In genomic region chr6:93397074-93397473, GRCm38 (mm10) we compare ENCODE assay signal across 23 mouse cellular contexts.
A peak's percentile ranks its signal among the peaks of the same experiment; 100 is the strongest.
DNase-seq lines count a peak whose midpoint lies in the region; ATAC-seq lines count a peak whose summit lies in the region.
"Had no signal": no experiment of that assay in that cellular context is flagged by ENCODE, and none has a peak within 500 bp of the region (broad histone marks: within the 10 kb centered on the region; RNA-seq: fewer than 3 reads in every experiment).

No protein-coding gene starts in this region.

- H3K36me3 ChIP-seq in kidney, embryonic 14.5 days (ENCODE audit: control insufficient read depth, insufficient read depth, low read length): no peaks in the 10 kb centered on the region
- no peaks in the 10 kb centered on the region for H3K36me3 ChIP-seq in kidney, embryonic 16.5 days (ENCODE audit: insufficient read depth, low read length)
- H3K36me3 ChIP-seq in neural tube, embryonic 13.5 days: no peaks in the 10 kb centered on the region
- no peaks in the 10 kb centered on the region for H3K36me3 ChIP-seq in neural tube, embryonic 15.5 days
- H3K36me3 ChIP-seq: embryonic facial prominence, embryonic 13.5 days; embryonic facial prominence, embryonic 15.5 days; forebrain, embryonic 10.5 days; forebrain, embryonic 12.5 days had no signal

- H3K9me3 ChIP-seq in kidney, embryonic 14.5 days (ENCODE audit: control insufficient read depth, low read length): no peaks in the 10 kb centered on the region
- no peaks in the 10 kb centered on the region for H3K9me3 ChIP-seq in kidney, embryonic 16.5 days (ENCODE audit: low read length)
- no peaks in the 10 kb centered on the region for H3K9me3 ChIP-seq in neural tube, embryonic 13.5 days
- H3K9me3 ChIP-seq in neural tube, embryonic 15.5 days (replicated peaks): no peaks in the 10 kb centered on the region
- H3K9me3 ChIP-seq: embryonic facial prominence, embryonic 13.5 days; embryonic facial prominence, embryonic 15.5 days; forebrain, embryonic 10.5 days; forebrain, embryonic 12.5 days had no signal

- peaks cover 11% of the 10 kb centered on the region for H3K4me1 ChIP-seq in kidney, embryonic 14.5 days (ENCODE audit: control insufficient read depth, insufficient read depth, low read length)
- peaks cover 12% of the 10 kb centered on the region for H3K4me1 ChIP-seq in kidney, embryonic 16.5 days (ENCODE audit: insufficient read depth, low read length)
- H3K4me1 ChIP-seq in neural tube, embryonic 13.5 days (replicated peaks): peaks cover 26% of the 10 kb centered on the region
- peaks cover 14% of the 10 kb centered on the region for H3K4me1 ChIP-seq in neural tube, embryonic 15.5 days
- H3K4me1 ChIP-seq: embryonic facial prominence, embryonic 15.5 days; forebrain, embryonic 12.5 days had no signal

- WGBS in kidney, embryonic 14.5 days: 22% methylated on average over 5 of the region's 5 CpGs
- 18% methylated on average over 5 of the region's 5 CpGs for WGBS in kidney, embryonic 16.5 days
- WGBS in neural tube, embryonic 13.5 days: 16% methylated on average over 5 of the region's 5 CpGs
- 28% methylated on average over 5 of the region's 5 CpGs for WGBS in neural tube, embryonic 15.5 days

- H3K4me2 ChIP-seq in kidney, embryonic 14.5 days (replicated peaks; ENCODE audit: low read depth, low read length): no peak overlapping the region
- H3K4me2 ChIP-seq in kidney, embryonic 16.5 days (replicated peaks; ENCODE audit: low read depth, low read length): no peak overlapping the region
- H3K4me2 ChIP-seq in neural tube, embryonic 13.5 days: no peak overlapping the region
- no peak overlapping the region for H3K4me2 ChIP-seq in neural tube, embryonic 15.5 days
- H3K4me2 ChIP-seq: embryonic facial prominence, embryonic 13.5 days; embryonic facial prominence, embryonic 15.5 days; forebrain, embryonic 12.5 days had no signal

- H3K27ac ChIP-seq in kidney, embryonic 14.5 days (ENCODE audit: low read depth, low read length): no peak overlapping the region
- H3K27ac ChIP-seq in kidney, embryonic 16.5 days (ENCODE audit: low read length): no peak overlapping the region
- 0 out of 2 replicates have a peak overlapping the region, but pooled peaks have one; percentile 33 for H3K27ac ChIP-seq in neural tube, embryonic 13.5 days (replicated peaks)
- H3K27ac ChIP-seq in neural tube, embryonic 15.5 days (replicated peaks): 0 out of 2 replicates have a peak overlapping the region, but pooled peaks have one; percentile 37
- H3K27ac ChIP-seq: embryonic facial prominence, embryonic 13.5 days; embryonic facial prominence, embryonic 15.5 days; forebrain, embryonic 10.5 days; forebrain, embryonic 12.5 days had no signal

- H3K9ac ChIP-seq in kidney, embryonic 14.5 days (ENCODE audit: low read depth, low read length): no peak overlapping the region
- H3K9ac ChIP-seq in kidney, embryonic 16.5 days (replicated peaks; ENCODE audit: low read length): no peak overlapping the region
- no peak overlapping the region for H3K9ac ChIP-seq in neural tube, embryonic 13.5 days
- H3K9ac ChIP-seq in neural tube, embryonic 15.5 days (replicated peaks): no peak overlapping the region
- H3K9ac ChIP-seq: embryonic facial prominence, embryonic 13.5 days; embryonic facial prominence, embryonic 15.5 days; forebrain, embryonic 12.5 days had no signal

- no peaks in the 10 kb centered on the region for H3K27me3 ChIP-seq in kidney, embryonic 14.5 days (ENCODE audit: control insufficient read depth, insufficient read depth, low read length)
- H3K27me3 ChIP-seq in kidney, embryonic 16.5 days (ENCODE audit: insufficient read depth, low read length): no peaks in the 10 kb centered on the region
- H3K27me3 ChIP-seq in neural tube, embryonic 13.5 days: no peaks in the 10 kb centered on the region
- H3K27me3 ChIP-seq in neural tube, embryonic 15.5 days (replicated peaks): no peaks in the 10 kb centered on the region
- H3K27me3 ChIP-seq: embryonic facial prominence, embryonic 13.5 days; embryonic facial prominence, embryonic 15.5 days; forebrain, embryonic 12.5 days had no signal

- DNase-seq in kidney, adult 9 months: no peak
- no peak for DNase-seq in kidney, postnatal 14 days
- DNase-seq in neural tube, embryonic 10.5 days (ENCODE audit: extremely low spot score, low spot score): no peak
- no peak for DNase-seq in retina, embryonic 14.5 days (ENCODE audit: low spot score)
- DNase-seq: adrenal gland, adult 2 months; adrenal gland, postnatal 10 days; adrenal gland, postnatal 25 days; cerebellum, adult 11 months; cerebellum, adult 18-20 months; cerebellum, adult 8-10 months; cerebellum, adult 9-11 months; cerebellum, postnatal 36 days had no signal

- peak; percentile 68 for ATAC-seq in kidney, embryonic 14.5 days (ENCODE audit: low FRiP score, low TSS enrichment)
- ATAC-seq in kidney, embryonic 16.5 days (ENCODE audit: low FRiP score, low TSS enrichment): 0 out of 2 replicates have a peak, but pooled peaks have one; percentile 35
- ATAC-seq in neural tube, embryonic 13.5 days (ENCODE audit: low read depth): no peak
- no peak for ATAC-seq in neural tube, embryonic 15.5 days (ENCODE audit: low FRiP score)
- ATAC-seq: forebrain, embryonic 14.5 days; forebrain, embryonic 16.5 days had no signal

- no peak overlapping the region for H3K4me3 ChIP-seq in kidney, embryonic 14.5 days (ENCODE audit: low read length)
- H3K4me3 ChIP-seq in kidney, embryonic 16.5 days (ENCODE audit: low read length): no peak overlapping the region
- no peak overlapping the region for H3K4me3 ChIP-seq in neural tube, embryonic 13.5 days
- H3K4me3 ChIP-seq in neural tube, embryonic 15.5 days (replicated peaks): no peak overlapping the region
- H3K4me3 ChIP-seq: embryonic facial prominence, embryonic 13.5 days; embryonic facial prominence, embryonic 15.5 days; erythroblast, embryonic 14.5 days; forebrain, embryonic 10.5 days; forebrain, embryonic 12.5 days had no signal

Comparison
In these comparisons a context has a peak if more than half of its experiments do, and no peak if none do; other contexts are left out.
1. ATAC-seq: peak in kidney, embryonic 14.5 days (single experiment) and kidney, embryonic 16.5 days (single experiment); none in neural tube, embryonic 13.5 days (single experiment) and neural tube, embryonic 15.5 days (single experiment).
2. H3K27ac ChIP-seq: peak in neural tube, embryonic 13.5 days (single experiment) and neural tube, embryonic 15.5 days (single experiment); none in kidney, embryonic 14.5 days (single experiment) and kidney, embryonic 16.5 days (single experiment).